16 mouse cellular contexts compared by ENCODE assay signal in the genomic region with DNA sequence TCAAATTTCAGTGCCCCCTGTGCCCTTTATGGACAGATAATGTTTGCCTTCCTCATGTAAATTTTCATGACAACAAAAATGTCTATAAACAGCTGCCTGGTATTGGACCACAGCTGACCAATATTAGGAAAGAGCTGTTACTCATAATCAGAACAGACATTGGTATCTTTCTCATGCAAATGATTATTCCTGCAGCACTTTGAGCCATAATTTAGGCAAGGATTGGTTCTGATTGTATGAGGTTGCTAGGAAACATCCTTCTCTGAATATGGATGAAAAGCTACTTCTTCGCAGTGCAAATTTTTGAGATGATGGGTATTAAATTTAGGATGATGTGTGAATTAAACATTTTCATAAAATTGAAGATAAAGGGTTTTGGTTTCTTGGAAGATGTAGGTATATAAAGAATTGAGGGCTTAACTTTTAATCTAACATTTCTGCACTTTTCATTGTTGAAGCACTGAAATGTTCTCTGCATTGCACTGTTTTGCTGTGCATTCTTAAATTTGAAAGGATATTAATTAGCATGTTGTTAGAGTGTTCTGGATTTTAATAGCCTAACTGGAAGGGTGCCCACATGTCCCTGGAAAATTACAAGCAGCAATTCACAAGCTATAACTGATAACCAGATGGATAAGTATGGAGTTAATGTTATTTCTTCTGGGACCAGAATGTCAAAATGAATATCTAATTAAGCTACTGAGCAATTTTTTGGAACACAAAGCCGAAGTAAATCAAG.
A peak's percentile ranks its signal among the peaks of the same experiment; 100 is the strongest.
DNase-seq lines count a peak whose midpoint lies in the region; ATAC-seq and TF ChIP-seq lines count a peak whose summit lies in the region.
"Had no signal": no experiment of that assay in that cellular context is flagged by ENCODE, and none has a peak within 500 bp of the region (broad histone marks: within the 10 kb centered on the region; RNA-seq: fewer than 3 reads in every experiment).

No protein-coding gene starts in this region.

- H3K27ac ChIP-seq in hindbrain, embryonic 11.5 days (ENCODE audit: low read depth, low read length) = no peak overlapping the region
- H3K27ac ChIP-seq in hindbrain, embryonic 10.5 days = no peak overlapping the region
- no peak overlapping the region for H3K27ac ChIP-seq in hindbrain, embryonic 16.5 days (ENCODE audit: low read depth, low read length)
- peak overlapping the region; percentile 69 for H3K27ac ChIP-seq in midbrain, embryonic 16.5 days (ENCODE audit: low read length)
- no peak overlapping the region for H3K27ac ChIP-seq in heart, embryonic 11.5 days (ENCODE audit: low read depth, low read length)
- H3K27ac ChIP-seq: embryonic facial prominence, embryonic 13.5 days; heart, embryonic 10.5 days; limb, embryonic 12.5 days had no signal

- H3K9ac ChIP-seq in hindbrain, embryonic 11.5 days (ENCODE audit: low read depth, low read length) = no peak overlapping the region
- no peak overlapping the region for H3K9ac ChIP-seq in hindbrain, embryonic 16.5 days (ENCODE audit: low read depth, low read length)
- no peak overlapping the region for H3K9ac ChIP-seq in midbrain, embryonic 16.5 days (ENCODE audit: low read depth, low read length)
- H3K9ac ChIP-seq in heart, embryonic 11.5 days (ENCODE audit: low read depth, low read length) = no peak overlapping the region
- H3K9ac ChIP-seq: embryonic facial prominence, embryonic 13.5 days; limb, embryonic 12.5 days had no signal

- no peaks in the 10 kb centered on the region for H3K27me3 ChIP-seq in hindbrain, embryonic 11.5 days (ENCODE audit: control insufficient read depth, insufficient read depth, low read length)
- no peaks in the 10 kb centered on the region for H3K27me3 ChIP-seq in hindbrain, embryonic 10.5 days (ENCODE audit: insufficient read depth, poor library complexity, severe bottlenecking)
- no peaks in the 10 kb centered on the region for H3K27me3 ChIP-seq in hindbrain, embryonic 16.5 days (replicated peaks; ENCODE audit: control insufficient read depth, insufficient read depth, low read length)
- H3K27me3 ChIP-seq in midbrain, embryonic 16.5 days (ENCODE audit: control insufficient read depth, insufficient read depth, low read depth, low read length) = no peaks in the 10 kb centered on the region
- no peaks in the 10 kb centered on the region for H3K27me3 ChIP-seq in heart, embryonic 11.5 days (ENCODE audit: control insufficient read depth, insufficient read depth, low read length)
- H3K27me3 ChIP-seq: embryonic facial prominence, embryonic 13.5 days; limb, embryonic 12.5 days had no signal

- WGBS in hindbrain, embryonic 11.5 days = 58% methylated on average over 2 of the region's 2 CpGs
- 71% methylated on average over 2 of the region's 2 CpGs for WGBS in hindbrain, embryonic 10.5 days
- 32% methylated on average over 2 of the region's 2 CpGs for WGBS in hindbrain, embryonic 16.5 days
- 22% methylated on average over 2 of the region's 2 CpGs for WGBS in midbrain, embryonic 16.5 days
- WGBS in heart, embryonic 11.5 days (ENCODE audit: insufficient replicate concordance) = 75% methylated on average over 2 of the region's 2 CpGs

- no peaks in the 10 kb centered on the region for H3K4me1 ChIP-seq in hindbrain, embryonic 11.5 days (replicated peaks; ENCODE audit: control insufficient read depth, insufficient read depth, low read length)
- 0 out of 2 replicates have a peak, but pooled peaks cover 3% of the 10 kb centered on the region for H3K4me1 ChIP-seq in hindbrain, embryonic 10.5 days (replicated peaks)
- no peaks in the 10 kb centered on the region for H3K4me1 ChIP-seq in hindbrain, embryonic 16.5 days (ENCODE audit: control insufficient read depth, insufficient read depth, low read depth, low read length)
- H3K4me1 ChIP-seq in midbrain, embryonic 16.5 days (ENCODE audit: control insufficient read depth, insufficient read depth, low read length) = no peaks in the 10 kb centered on the region
- H3K4me1 ChIP-seq in heart, embryonic 11.5 days (ENCODE audit: control insufficient read depth, insufficient read depth, low read length) = no peaks in the 10 kb centered on the region
- H3K4me1 ChIP-seq: embryonic facial prominence, embryonic 13.5 days; heart, embryonic 10.5 days; limb, embryonic 12.5 days had no signal

- DNase-seq in hindbrain, embryonic 11.5 days (ENCODE audit: low spot score) = no peak
- no peak for DNase-seq in hindbrain, embryonic 10.5 days (ENCODE audit: low spot score)
- peak; percentile 91 for DNase-seq in brain, embryonic 14.5 days (ENCODE audit: low read depth)
- no peak for DNase-seq in ovary, adult 18-20 months (ENCODE audit: low spot score)
- DNase-seq: cerebellum, adult 9-11 months; kidney, postnatal 25 days; lung, adult 18-20 months; thymus, adult 18-20 months had no signal

- H3K4me3 ChIP-seq in hindbrain, embryonic 11.5 days (ENCODE audit: low read depth, low read length) = no peak overlapping the region
- H3K4me3 ChIP-seq in hindbrain, embryonic 10.5 days = no peak overlapping the region
- H3K4me3 ChIP-seq in hindbrain, embryonic 16.5 days (ENCODE audit: low read length) = no peak overlapping the region
- H3K4me3 ChIP-seq in midbrain, embryonic 16.5 days (ENCODE audit: low read depth, low read length) = no peak overlapping the region
- no peak overlapping the region for H3K4me3 ChIP-seq in heart, embryonic 11.5 days (ENCODE audit: low read depth, low read length)
- H3K4me3 ChIP-seq: embryonic facial prominence, embryonic 13.5 days; heart, embryonic 10.5 days; limb, embryonic 12.5 days had no signal

- H3K4me2 ChIP-seq in hindbrain, embryonic 11.5 days (replicated peaks; ENCODE audit: low read depth, low read length) = no peak overlapping the region
- H3K4me2 ChIP-seq in hindbrain, embryonic 16.5 days (ENCODE audit: low read length) = no peak overlapping the region
- H3K4me2 ChIP-seq in midbrain, embryonic 16.5 days (ENCODE audit: low read length) = no peak overlapping the region
- H3K4me2 ChIP-seq in heart, embryonic 11.5 days = no peak overlapping the region
- H3K4me2 ChIP-seq: embryonic facial prominence, embryonic 13.5 days; limb, embryonic 12.5 days had no signal

- H3K9me3 ChIP-seq in hindbrain, embryonic 11.5 days (ENCODE audit: control insufficient read depth, low read length) = no peaks in the 10 kb centered on the region
- H3K9me3 ChIP-seq in hindbrain, embryonic 10.5 days = no peaks in the 10 kb centered on the region
- H3K9me3 ChIP-seq in hindbrain, embryonic 16.5 days (ENCODE audit: control insufficient read depth, low read length) = no peaks in the 10 kb centered on the region
- no peaks in the 10 kb centered on the region for H3K9me3 ChIP-seq in midbrain, embryonic 16.5 days (replicated peaks; ENCODE audit: control insufficient read depth, low read length, poor library complexity, severe bottlenecking)
- no peaks in the 10 kb centered on the region for H3K9me3 ChIP-seq in heart, embryonic 11.5 days (replicated peaks; ENCODE audit: control insufficient read depth, low read length)
- H3K9me3 ChIP-seq: embryonic facial prominence, embryonic 13.5 days; G1E; heart, embryonic 10.5 days; limb, embryonic 12.5 days had no signal

- no peak for TF ChIP-seq POLR2A in brain, embryonic 14.5 days (IDR thresholded peaks at IDR 0.05; ENCODE audit: borderline replicate concordance, extremely low read depth, insufficient read depth, insufficient read length, poor library complexity, severe bottlenecking)

- no peaks in the 10 kb centered on the region for H3K36me3 ChIP-seq in hindbrain, embryonic 11.5 days (ENCODE audit: control insufficient read depth, insufficient read depth, low read length)
- H3K36me3 ChIP-seq in hindbrain, embryonic 10.5 days = no peaks in the 10 kb centered on the region
- no peaks in the 10 kb centered on the region for H3K36me3 ChIP-seq in hindbrain, embryonic 16.5 days (ENCODE audit: control insufficient read depth, insufficient read depth, low read length)
- no peaks in the 10 kb centered on the region for H3K36me3 ChIP-seq in midbrain, embryonic 16.5 days (ENCODE audit: control insufficient read depth, insufficient read depth, low read length)
- H3K36me3 ChIP-seq in heart, embryonic 11.5 days (ENCODE audit: control insufficient read depth, insufficient read depth, low read length) = no peaks in the 10 kb centered on the region
- H3K36me3 ChIP-seq: embryonic facial prominence, embryonic 13.5 days; G1E; heart, embryonic 10.5 days; limb, embryonic 12.5 days had no signal

- ATAC-seq in hindbrain, embryonic 11.5 days (ENCODE audit: low FRiP score) = peak; percentile 77; the same call in 1 of the 2 replicates
- 0 out of 2 replicates have a peak, but pooled peaks have one; percentile 52 for ATAC-seq in hindbrain, embryonic 16.5 days
- ATAC-seq in midbrain, embryonic 16.5 days = peak; percentile 89
- ATAC-seq in heart, embryonic 11.5 days (replicated peaks; ENCODE audit: insufficient number of reproducible peaks, low FRiP score, low TSS enrichment) = no peak
- no peak for ATAC-seq in inflammation-experienced regulatory T-cells, adult 6 months

- TF ChIP-seq CTCF in brain, embryonic 14.5 days (IDR thresholded peaks at IDR 0.05; ENCODE audit: borderline replicate concordance, extremely low read depth, insufficient read depth, insufficient read length) = no peak

Comparison
In these comparisons a context has a peak if more than half of its experiments do, and no peak if none do; other contexts are left out.
1. ATAC-seq: peak in hindbrain, embryonic 11.5 days (single experiment), hindbrain, embryonic 16.5 days (single experiment) and midbrain, embryonic 16.5 days (single experiment); none in heart, embryonic 11.5 days (single experiment) and inflammation-experienced regulatory T-cells, adult 6 months (single experiment).